Mouse (Mus musculus) myocyte (in vitro differentiated cells): ENCODE measurements around the gene Herpud1.

ENCODE experiments used
- CEBPB ChIP-seq: IDR thresholded peaks from 2 replicates; pipeline ENCODE4 v1.6.1; 2011; ENCODE audit warnings: mild to moderate bottlenecking, moderate library complexity; ENCODE audit not compliant: poor library complexity, insufficient read depth, severe bottlenecking
- E2F4 ChIP-seq: IDR thresholded peaks from one replicate; pipeline ENCODE4 v1.6.1; 2011; ENCODE audit warnings: mild to moderate bottlenecking, control low read depth, moderate library complexity; ENCODE audit not compliant: insufficient read depth
- MAX ChIP-seq: IDR thresholded peaks from one replicate; pipeline ENCODE4 v1.6.1; 2011; ENCODE audit warnings: low read depth, mild to moderate bottlenecking, control low read depth
- MYOD1 ChIP-seq, 3 experiments: IDR thresholded peaks; one replicate each; pipeline ENCODE4 v1.6.1; 2011; ENCODE audit warnings: control low read depth in 2 of 3, low read depth in 2 of 3, mild to moderate bottlenecking in 2 of 3, moderate library complexity in 1 of 3; ENCODE audit not compliant: insufficient read length in 2 of 3, control insufficient read depth in 1 of 3
- MYOG ChIP-seq, 3 experiments: IDR thresholded peaks; one replicate each; pipeline ENCODE4 v1.6.1; 2011; ENCODE audit warnings: control low read depth in 2 of 3, low read depth in 2 of 3, mild to moderate bottlenecking in 2 of 3; ENCODE audit not compliant: insufficient read length in 2 of 3, control insufficient read depth in 1 of 3, insufficient read depth in 1 of 3
- POLR2A ChIP-seq: IDR thresholded peaks from one replicate; pipeline ENCODE4 v1.6.1; 2011; ENCODE audit warnings: low read depth, mild to moderate bottlenecking, control low read depth, moderate library complexity; ENCODE audit not compliant: insufficient read length
- POLR2AphosphoS2 ChIP-seq: IDR thresholded peaks from one replicate; pipeline ENCODE4 v1.6.1; 2011; ENCODE audit warnings: low read depth, control low read depth; ENCODE audit not compliant: insufficient read length
- REST ChIP-seq: IDR thresholded peaks from one replicate; pipeline ENCODE4 v1.6.1; 2011; ENCODE audit warnings: mild to moderate bottlenecking, control low read depth, moderate library complexity; ENCODE audit not compliant: insufficient read depth, insufficient read length
- SRF ChIP-seq: IDR thresholded peaks from one replicate; pipeline ENCODE4 v1.6.1; 2011; ENCODE audit warnings: low read depth; ENCODE audit not compliant: control insufficient read depth, insufficient read length
- TCF12 ChIP-seq: IDR thresholded peaks from one replicate; pipeline ENCODE4 v1.6.1; 2011; ENCODE audit warnings: mild to moderate bottlenecking, control low read depth; ENCODE audit not compliant: poor library complexity, insufficient read depth, severe bottlenecking
- TCF3 ChIP-seq: IDR thresholded peaks from one replicate; pipeline ENCODE4 v1.6.1; 2011; ENCODE audit warnings: low read depth, control low read depth; ENCODE audit not compliant: insufficient read length
- USF1 ChIP-seq: IDR thresholded peaks from one replicate; pipeline ENCODE4 v1.6.1; 2011; ENCODE audit warnings: low read depth, mild to moderate bottlenecking, control low read depth, moderate library complexity

GRCm38 (mm10) chr8:94398587-94398986 is 12.3 kb downstream of the Herpud1 start:
- TF ChIP-seq POLR2AphosphoS2, result peak; percentile 62
- TF ChIP-seq POLR2A, result peak; percentile 39
- TF ChIP-seq USF1, result no peak
- TF ChIP-seq MYOD1 (IDR thresholded peaks at IDR 0.05; ENCODE audit: control insufficient read depth in 1 of 3, insufficient read length in 2 of 3, low read depth in 2 of 3), result no peak
- no peak for TF ChIP-seq SRF
- no peak for TF ChIP-seq E2F4
- TF ChIP-seq CEBPB, result no peak
- no peak for TF ChIP-seq MAX
- no peak for TF ChIP-seq REST
- TF ChIP-seq MYOG (IDR thresholded peaks at IDR 0.05; ENCODE audit: control insufficient read depth in 1 of 3, insufficient read depth in 1 of 3, insufficient read length in 2 of 3, low read depth in 2 of 3), result no peak
- TF ChIP-seq TCF12, result no peak
- TF ChIP-seq TCF3, result no peak
